Mouse (Mus musculus) liver, embryonic 12.5 days (tissue): ENCODE data around the gene Lamc3. TPM values are rescaled to one million over a fixed set of nuclear protein-coding genes. Genes with fewer than 3 reads are reported as not detected.

Source experiments
- ATAC-seq: fragments of 200-750 bp; cut with Nextera tagmentation; 2 replicates; pipeline ENCODE4 v1.8.0; 2017; ENCODE audit warnings: moderate number of reproducible peaks, mild to moderate bottlenecking, moderate library complexity
- H3K27ac ChIP-seq: fragments of 300-500 bp; sonication (generic); 2 replicates; pipeline ENCODE4 v1.5.1; 2016; ENCODE audit warnings: mild to moderate bottlenecking
- H3K27me3 ChIP-seq: fragments of 300-500 bp; sonication (generic); replicated peaks from 2 replicates; pipeline ENCODE4 v1.6.1; 2016; ENCODE audit warnings: mild to moderate bottlenecking, moderate library complexity
- H3K36me3 ChIP-seq: fragments of 300-500 bp; sonication (generic); 2 replicates; pipeline ENCODE4 v1.6.1; 2016; ENCODE audit warnings: mild to moderate bottlenecking, moderate library complexity
- H3K4me1 ChIP-seq: fragments of 300-500 bp; sonication (generic); 2 replicates; pipeline ENCODE4 v1.6.1; 2016
- H3K4me2 ChIP-seq: fragments of 300-500 bp; sonication (generic); 2 replicates; pipeline ENCODE4 v1.6.1; 2016; ENCODE audit warnings: mild to moderate bottlenecking, moderate library complexity
- H3K4me3 ChIP-seq: fragments of 300-500 bp; sonication (generic); 2 replicates; pipeline ENCODE4 v1.5.1; 2016; ENCODE audit warnings: mild to moderate bottlenecking, moderate library complexity
- H3K9ac ChIP-seq: fragments of 300-500 bp; sonication (generic); 2 replicates; pipeline ENCODE4 v1.6.1; 2016; ENCODE audit warnings: mild to moderate bottlenecking, moderate library complexity
- H3K9me3 ChIP-seq: fragments of 300-500 bp; sonication (generic); replicated peaks from 2 replicates; pipeline ENCODE4 v1.6.1; 2016; ENCODE audit warnings: mild to moderate bottlenecking, moderate library complexity
- WGBS: fragments of 180-500 bp; shearing (Covaris S2); methylation state at CpG from one replicate; pipeline ENCODE4 v1.1.7; 2016; ENCODE audit not compliant: insufficient replicate concordance; 5-methylcytosine and 5-hydroxymethylcytosine counted together
- polyA plus RNA-seq: library from polyadenylated mRNA; unstranded; fragments of >200 nt; fragmentation: Nextera tagmentation; extraction: Ambion mirVana; gene quantifications from 2 replicates; pipeline ENCODE4 v1.2.1, GENCODE M21; 2016

Lamc3 gene
- polyA plus RNA-seq, 1 experiment from 2014 or later = 0.18 TPM

GRCm38 (mm10) chr2:31948392-31948791, 61.3 kb downstream of the Lamc3 start:
- Histone ChIP-seq H3K4me1 (peaks cover 8% of the 10 kb centered on the region), H3K9ac (no peak overlapping the region), H3K36me3 (no peaks in the 10 kb centered on the region), H3K4me2 (no peak overlapping the region), H3K9me3 (no peaks in the 10 kb centered on the region), H3K27ac (no peak overlapping the region), H3K27me3 (peaks cover 79% of the 10 kb centered on the region), H3K4me3 (no peak overlapping the region)
- ATAC-seq = no peak
- WGBS = 62% methylated on average over 6 of the region's 6 CpGs

DNA sequence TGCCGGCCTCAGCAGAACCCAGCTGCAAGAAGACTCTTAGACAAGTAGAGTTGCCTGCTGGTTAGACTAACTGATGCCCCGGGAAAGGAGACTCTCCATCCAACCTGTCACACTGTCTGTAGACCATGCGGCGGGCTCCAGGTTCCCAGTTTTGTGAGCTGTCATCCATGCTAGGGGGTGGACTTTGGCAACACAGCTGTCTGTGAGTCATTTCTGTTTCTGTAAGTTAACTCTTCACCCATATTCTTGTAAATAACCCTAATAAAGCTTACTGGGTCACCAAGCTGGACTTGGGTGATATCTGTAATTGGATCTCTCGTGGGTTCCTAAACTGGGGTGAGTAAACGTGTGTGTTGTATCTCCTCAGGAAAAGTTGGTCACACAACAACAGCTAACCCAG, 61.7 kb downstream of the Lamc3 start:
- Histone ChIP-seq H3K4me1 (peaks cover 8% of the 10 kb centered on the region), H3K9ac (no peak overlapping the region), H3K4me2 (no peak overlapping the region), H3K36me3 (no peaks in the 10 kb centered on the region), H3K27me3 (peaks cover 79% of the 10 kb centered on the region), H3K27ac (no peak overlapping the region), H3K4me3 (no peak overlapping the region), H3K9me3 (no peaks in the 10 kb centered on the region)
- WGBS = 49% methylated on average over 6 of the region's 6 CpGs
- no peak for ATAC-seq

GRCm38 (mm10) chr2:31950058-31950871, 63.2 kb downstream of the Lamc3 start, which contains the start of gene Aif1l:
Gene Aif1l, plus strand, starts transcription at chr2:31950139.
- peak within 1 kb of the TSS; percentile 74 for H3K4me2 ChIP-seq
- peaks cover 8% of the 10 kb centered on the region for H3K4me1 ChIP-seq
- no peaks in the 10 kb centered on the region for H3K9me3 ChIP-seq
- under 1% methylated on average over 63 of the region's 66 CpGs for WGBS
- no peak within 1 kb of the TSS for H3K9ac ChIP-seq
- no peaks in the 10 kb centered on the region for H3K36me3 ChIP-seq
- H3K4me3 ChIP-seq = peak within 1 kb of the TSS; percentile 56
- H3K27ac ChIP-seq = no peak within 1 kb of the TSS
- 0 out of 2 replicates have a peak, but pooled peaks have one; percentile 37 for ATAC-seq
- H3K27me3 ChIP-seq = peaks cover 72% of the 10 kb centered on the region

DNA sequence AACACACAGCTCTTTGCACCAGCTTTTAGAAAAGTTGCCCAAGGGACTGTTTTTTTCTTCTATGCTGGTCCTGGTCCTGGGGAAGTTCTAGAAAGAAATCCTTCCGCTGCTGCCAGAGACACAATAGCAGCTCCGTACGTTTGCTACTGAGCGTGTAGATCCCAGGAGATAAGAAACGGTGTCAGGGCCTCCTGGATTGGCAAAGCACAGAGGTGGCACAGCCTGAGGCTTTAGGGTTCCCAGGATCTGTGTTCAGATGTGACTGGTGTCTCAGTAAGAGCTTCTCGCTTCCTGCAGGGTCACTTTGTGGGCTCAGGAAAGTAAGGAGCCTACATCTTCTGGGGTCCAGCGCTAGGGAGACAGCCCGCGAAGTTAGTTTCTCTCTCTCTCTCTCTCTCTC, 63.9 kb downstream of the Lamc3 start:
- no peaks in the 10 kb centered on the region for H3K9me3 ChIP-seq
- no peak for ATAC-seq
- no peaks in the 10 kb centered on the region for H3K36me3 ChIP-seq
- WGBS = 24% methylated on average over 9 of the region's 9 CpGs
- H3K27ac ChIP-seq = no peak overlapping the region
- peak overlapping the region; percentile 74 for H3K4me2 ChIP-seq
- H3K4me3 ChIP-seq = peak overlapping the region; percentile 56
- H3K9ac ChIP-seq = no peak overlapping the region
- peaks cover 67% of the 10 kb centered on the region for H3K27me3 ChIP-seq
- H3K4me1 ChIP-seq = peaks cover 8% of the 10 kb centered on the region

DNA sequence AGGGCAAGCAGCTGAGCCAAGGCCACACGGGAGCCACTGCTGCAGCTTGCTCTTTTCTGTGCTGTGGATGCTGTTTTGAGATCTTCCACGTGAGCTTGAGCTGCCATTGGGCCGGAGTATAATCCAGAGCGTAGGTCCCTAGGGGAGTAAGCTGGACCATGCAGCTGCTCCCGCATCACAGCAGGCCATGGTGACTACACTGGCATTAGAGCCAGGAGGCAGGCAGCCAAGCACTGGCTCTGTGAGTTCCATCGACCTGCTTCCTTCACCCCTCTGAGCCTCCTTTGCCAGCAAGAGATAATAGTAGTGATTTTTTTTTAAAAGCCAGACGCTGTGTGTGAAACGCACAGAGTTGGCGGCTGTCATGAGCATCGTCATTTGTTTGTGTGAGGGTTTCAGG, 65.1 kb downstream of the Lamc3 start:
- peaks cover 54% of the 10 kb centered on the region for H3K27me3 ChIP-seq
- no peak overlapping the region for H3K9ac ChIP-seq
- H3K36me3 ChIP-seq = no peaks in the 10 kb centered on the region
- peaks cover 8% of the 10 kb centered on the region for H3K4me1 ChIP-seq
- no peak overlapping the region for H3K4me3 ChIP-seq
- no peak overlapping the region for H3K4me2 ChIP-seq
- no peak for ATAC-seq
- WGBS = 71% methylated on average over 10 of the region's 10 CpGs
- no peak overlapping the region for H3K27ac ChIP-seq
- no peaks in the 10 kb centered on the region for H3K9me3 ChIP-seq

GRCm38 (mm10) chr2:31952725-31953124, 65.6 kb downstream of the Lamc3 start:
- Histone ChIP-seq H3K4me2 (no peak overlapping the region), H3K36me3 (no peaks in the 10 kb centered on the region), H3K9ac (no peak overlapping the region), H3K4me3 (no peak overlapping the region), H3K9me3 (no peaks in the 10 kb centered on the region), H3K27me3 (peaks cover 52% of the 10 kb centered on the region), H3K4me1 (peaks cover 9% of the 10 kb centered on the region), H3K27ac (no peak overlapping the region)
- 70% methylated on average over 3 of the region's 3 CpGs for WGBS
- no peak for ATAC-seq

- Histone ChIP-seq H3K4me1 (peaks cover 15% of the 10 kb centered on the region), H3K4me2 (no peak overlapping the region), H3K9ac (no peak overlapping the region), H3K27me3 (peaks cover 44% of the 10 kb centered on the region), H3K36me3 (no peaks in the 10 kb centered on the region), H3K27ac (no peak overlapping the region), H3K9me3 (no peaks in the 10 kb centered on the region), H3K4me3 (no peak overlapping the region)
- ATAC-seq = no peak
- WGBS = 63% methylated on average over 8 of the region's 8 CpGs
Observed at GRCm38 (mm10) chr2:31953687-31954086, 66.6 kb downstream of the Lamc3 start.

DNA sequence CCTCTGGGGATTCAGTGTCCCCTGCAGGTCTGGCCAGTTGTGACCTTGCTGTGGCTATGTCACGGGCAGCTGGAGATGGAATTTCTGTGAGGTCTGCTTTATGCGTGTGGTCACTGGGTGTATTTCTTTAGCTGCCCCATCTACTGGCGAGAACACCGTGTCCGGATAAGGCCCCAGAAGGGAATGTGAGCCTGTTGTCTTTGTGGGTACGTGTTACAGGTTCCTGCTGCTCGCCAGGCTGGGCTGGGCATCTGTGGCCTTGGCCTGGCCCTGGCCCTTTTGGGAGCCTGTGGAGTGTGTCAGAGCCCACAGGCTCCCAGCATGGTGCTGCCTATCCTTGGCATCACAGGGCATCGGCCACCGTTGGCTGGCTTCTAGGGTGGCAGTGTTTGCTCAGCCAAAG, 67.7 kb downstream of the Lamc3 start:
- Histone ChIP-seq H3K4me2 (no peak overlapping the region), H3K9me3 (no peaks in the 10 kb centered on the region), H3K36me3 (no peaks in the 10 kb centered on the region), H3K27ac (no peak overlapping the region), H3K4me3 (no peak overlapping the region), H3K9ac (no peak overlapping the region), H3K4me1 (peaks cover 15% of the 10 kb centered on the region), H3K27me3 (peaks cover 36% of the 10 kb centered on the region)
- 78% methylated on average over 9 of the region's 9 CpGs for WGBS
- ATAC-seq = no peak

DNA sequence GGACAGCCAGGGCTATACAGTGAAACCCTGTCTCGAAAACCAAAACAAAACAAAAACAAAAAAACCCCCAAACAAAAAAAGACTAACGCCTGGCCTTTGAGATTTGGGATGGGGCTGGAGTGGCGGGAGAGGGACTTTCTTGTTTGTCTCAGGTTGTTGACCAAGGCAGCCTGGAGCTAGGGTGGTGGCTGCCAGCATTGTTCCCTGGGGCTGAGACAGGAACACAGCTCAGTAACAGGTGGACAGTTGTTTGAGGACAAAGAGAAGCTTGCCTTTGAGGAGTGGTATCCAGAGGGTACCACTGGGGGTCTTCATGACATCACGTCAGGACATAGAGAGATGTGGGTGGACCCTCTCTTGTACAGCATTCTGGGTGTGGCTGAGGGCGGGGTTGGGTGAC, 68.6 kb downstream of the Lamc3 start:
- Histone ChIP-seq H3K9ac (no peak overlapping the region), H3K4me2 (no peak overlapping the region), H3K36me3 (no peaks in the 10 kb centered on the region), H3K4me3 (no peak overlapping the region), H3K9me3 (no peaks in the 10 kb centered on the region), H3K27ac (no peak overlapping the region), H3K4me1 (peaks cover 14% of the 10 kb centered on the region), H3K27me3 (peaks cover 27% of the 10 kb centered on the region)
- 64% methylated on average over 5 of the region's 5 CpGs for WGBS
- no peak for ATAC-seq

DNA sequence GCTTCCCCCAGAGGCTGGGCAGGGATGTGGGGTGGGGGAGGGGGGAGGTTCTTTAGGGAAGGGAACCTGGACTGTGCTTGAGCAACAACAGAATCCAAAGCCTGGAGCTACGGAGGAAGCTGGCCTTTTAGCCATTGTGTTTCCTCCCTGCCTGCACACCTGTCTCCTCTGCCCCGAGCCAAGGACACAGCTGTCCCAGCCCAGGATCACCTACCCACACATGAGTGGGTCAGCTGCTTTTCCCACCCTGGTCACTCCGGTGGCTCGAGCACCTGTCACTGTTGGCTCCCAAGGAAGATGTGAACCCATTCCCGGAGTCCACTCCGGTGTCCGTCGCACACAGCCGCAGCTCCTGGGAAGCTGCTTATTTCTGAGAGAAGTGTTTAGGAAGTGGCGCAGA, 70.1 kb downstream of the Lamc3 start:
- H3K9me3 ChIP-seq = no peaks in the 10 kb centered on the region

DNA sequence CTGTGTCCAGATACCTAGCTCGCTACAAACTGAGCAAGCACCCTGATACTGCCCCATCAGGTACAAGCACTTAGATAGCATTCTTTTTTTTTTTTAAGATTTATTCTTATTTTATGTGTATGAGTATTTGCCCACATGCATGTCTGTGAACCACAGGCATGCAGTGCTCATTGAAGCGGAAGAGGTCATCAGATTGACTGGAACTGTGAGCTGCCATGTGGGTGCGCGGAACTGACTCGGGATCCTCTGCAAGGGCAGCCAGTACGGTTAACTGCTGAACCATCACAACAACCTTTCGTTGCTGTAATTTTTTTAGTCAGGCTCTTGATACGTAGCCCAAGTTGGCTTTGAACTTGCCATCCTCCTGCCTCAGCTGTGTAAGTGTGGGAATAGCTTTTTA, 73.9 kb downstream of the Lamc3 start:
- Histone ChIP-seq H3K9me3 (no peaks in the 10 kb centered on the region), H3K4me1 (peaks cover 12% of the 10 kb centered on the region; the same call in 1 of the 2 replicates), H3K9ac (no peak overlapping the region), H3K4me2 (no peak overlapping the region), H3K27ac (no peak overlapping the region), H3K4me3 (no peak overlapping the region), H3K27me3 (peaks cover 5% of the 10 kb centered on the region; the same call in 1 of the 2 replicates), H3K36me3 (no peaks in the 10 kb centered on the region)
- 86% methylated on average over 8 of the region's 8 CpGs for WGBS
- no peak for ATAC-seq

More for the DNA sequence above, 70.1 kb downstream of the Lamc3 start:
- Histone ChIP-seq H3K27ac (no peak overlapping the region), H3K36me3 (no peaks in the 10 kb centered on the region), H3K27me3 (peaks cover 12% of the 10 kb centered on the region), H3K4me2 (no peak overlapping the region), H3K9ac (no peak overlapping the region), H3K4me1 (peaks cover 12% of the 10 kb centered on the region; the same call in 1 of the 2 replicates), H3K4me3 (no peak overlapping the region)
- WGBS = 78% methylated on average over 10 of the region's 10 CpGs
- no peak for ATAC-seq

DNA sequence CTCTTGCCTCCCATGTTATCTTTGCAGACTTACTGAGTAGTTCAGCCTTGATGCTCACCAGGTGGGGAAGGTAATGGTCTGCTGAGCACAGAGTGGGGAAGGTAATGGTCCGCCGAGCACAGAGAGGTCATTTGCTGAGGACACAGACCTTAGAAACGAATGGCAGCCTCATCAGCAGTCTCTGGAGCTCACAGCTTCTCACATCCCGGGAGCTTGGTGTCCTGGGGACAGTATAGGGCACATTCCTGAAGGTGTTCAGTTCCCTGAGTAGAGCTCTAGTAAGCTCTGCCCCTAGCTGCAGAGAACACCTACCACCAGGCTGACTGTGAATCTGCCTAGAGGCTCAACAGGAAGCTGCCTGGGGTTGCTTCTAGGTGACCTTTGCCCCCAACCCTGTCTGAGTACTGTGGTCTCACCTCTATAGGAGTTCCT, 74.7 kb downstream of the Lamc3 start:
- Histone ChIP-seq H3K9me3 (no peaks in the 10 kb centered on the region), H3K27ac (no peak overlapping the region), H3K9ac (no peak overlapping the region), H3K4me3 (no peak overlapping the region), H3K27me3 (peaks cover 5% of the 10 kb centered on the region; the same call in 1 of the 2 replicates), H3K4me2 (no peak overlapping the region), H3K36me3 (no peaks in the 10 kb centered on the region), H3K4me1 (peaks cover 12% of the 10 kb centered on the region; the same call in 1 of the 2 replicates)
- 66% methylated on average over 4 of the region's 4 CpGs for WGBS
- ATAC-seq = no peak; the same call in 1 of the 2 replicates
